Mouse (Mus musculus) retina, postnatal 1 day (tissue): ENCODE data around the gene Olfr1393.

Experiments
- DNase-seq: peaks from one replicate; pipeline ENCODE4 v3.0.0-alpha.2; 2012

The Olfr1393 gene

GRCm38 (mm10) chr11:49322442-49322841, 44.3 kb downstream of the Olfr1393 start, which contains the start of gene Olfr1391:
Gene Olfr1391 (plus strand): TSS chr11:49322742.
- DNase-seq: no peak

GRCm38 (mm10) chr11:49326726-49327125, 48.6 kb downstream of the Olfr1393 start:
- DNase-seq: no peak

- no peak for DNase-seq
Measured at GRCm38 (mm10) chr11:49329686-49330085, 51.6 kb downstream of the Olfr1393 start.
